Mouse (Mus musculus) R1 (cell line): ENCODE results near the gene Hoxd13.

Experiments
- DNase-seq: peaks from one replicate; pipeline ENCODE4 v3.0.0-alpha.2; 2018; ENCODE audit warnings: low read depth, low spot score

Gene Hoxd13

GRCm38 (mm10) chr2:74694066-74694465, 26.0 kb downstream of the Hoxd13 start:
- peak; percentile 86 for DNase-seq

GRCm38 (mm10) chr2:74695383-74695782, 27.3 kb downstream of the Hoxd13 start:
- DNase-seq, result no peak

- no peak for DNase-seq
Measured at GRCm38 (mm10) chr2:74695813-74696430, 27.8 kb downstream of the Hoxd13 start.

GRCm38 (mm10) chr2:74696442-74697335, 28.6 kb downstream of the Hoxd13 start:
- DNase-seq, result peak; percentile 21

- DNase-seq, result peak; percentile 79
Measured at GRCm38 (mm10) chr2:74697567-74698121, 29.5 kb downstream of the Hoxd13 start, which contains the start of gene Hoxd9. TSS of gene Hoxd9 (plus strand) at chr2:74697727.

GRCm38 (mm10) chr2:74698201-74699052, 30.3 kb downstream of the Hoxd13 start:
- DNase-seq, result peak; percentile 55

- DNase-seq, result peak; percentile 42
Measured at GRCm38 (mm10) chr2:74699053-74699430, 30.9 kb downstream of the Hoxd13 start.

GRCm38 (mm10) chr2:74699664-74700545, 31.8 kb downstream of the Hoxd13 start:
- no peak for DNase-seq

- no peak for DNase-seq
Measured at GRCm38 (mm10) chr2:74700546-74701112, 32.5 kb downstream of the Hoxd13 start.

GRCm38 (mm10) chr2:74701949-74702819, 34.1 kb downstream of the Hoxd13 start:
- no peak for DNase-seq

GRCm38 (mm10) chr2:74702820-74703219, 34.7 kb downstream of the Hoxd13 start:
- no peak for DNase-seq

GRCm38 (mm10) chr2:74703317-74703716, 35.2 kb downstream of the Hoxd13 start:
- no peak for DNase-seq

GRCm38 (mm10) chr2:74703720-74704392, 35.7 kb downstream of the Hoxd13 start:
- DNase-seq, result peak; percentile 28

- no peak for DNase-seq
Measured at GRCm38 (mm10) chr2:74704393-74704998, 36.4 kb downstream of the Hoxd13 start, which contains the start of gene Hoxd8. TSS of gene Hoxd8 (plus strand) at chr2:74704615.

- no peak for DNase-seq
Measured at GRCm38 (mm10) chr2:74704999-74705466, 36.9 kb downstream of the Hoxd13 start.

GRCm38 (mm10) chr2:74705467-74706089, 37.5 kb downstream of the Hoxd13 start:
- no peak for DNase-seq

- no peak for DNase-seq
Measured at GRCm38 (mm10) chr2:74706393-74706960, 38.4 kb downstream of the Hoxd13 start.
